Mouse (Mus musculus): ENCODE data around the gene Ric1. TPM values are rescaled to one million over a fixed set of nuclear protein-coding genes. Genes with fewer than 3 reads are reported as not detected.

Ric1 gene
- total and polyA plus RNA-seq, 3 experiments, result 9.2 to 20.6 (median 16.9) TPM

DNA sequence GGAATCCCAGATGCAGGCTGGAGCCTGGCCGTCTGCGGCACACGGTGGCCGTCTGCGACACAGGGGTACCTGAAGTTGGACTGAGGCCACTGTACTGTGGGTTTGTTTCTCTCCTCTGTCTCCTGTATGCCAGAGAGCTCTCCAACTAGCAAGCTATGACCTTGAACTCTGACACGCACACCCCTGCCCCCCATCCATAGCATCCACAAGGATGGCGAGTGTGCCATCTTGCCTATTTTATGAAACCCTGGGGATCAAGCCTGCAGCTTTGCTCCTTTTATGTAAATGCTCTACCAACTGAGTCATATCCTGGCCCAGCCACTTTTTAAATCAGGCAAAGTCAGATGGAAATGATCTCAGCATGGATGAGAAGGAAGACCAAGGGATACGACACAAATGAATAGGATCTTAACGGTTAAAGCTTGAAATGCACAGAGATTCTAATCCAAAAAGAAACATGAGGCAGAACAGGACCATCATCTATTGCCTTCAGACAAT lies 131.7 kb downstream of the Ric1 start:
- Histone ChIP-seq H3K27ac (no peak overlapping the region), H3K36me3 (ENCODE audit: control insufficient read depth, insufficient read depth, low read length) (no peaks in the 10 kb centered on the region), H3K4me1 (ENCODE audit: control insufficient read depth, insufficient read depth, low read length) (no peaks in the 10 kb centered on the region), H3K9ac (ENCODE audit: low read depth, low read length) (no peak overlapping the region), H3K4me3 (no peak overlapping the region), H3K27me3 (ENCODE audit: control insufficient read depth, insufficient read depth, low read length) (no peaks in the 10 kb centered on the region), H3K79me2 (replicated peaks; ENCODE audit: control insufficient read depth, insufficient read depth, low read length) (no peaks in the 10 kb centered on the region)
- DNase-seq, result no peak
- WGBS, result 68% methylated on average over 9 of the region's 9 CpGs
- intact Hi-C loops (cut with DNase I), result no loop called here
- TF ChIP-seq EP300 (IDR thresholded peaks at IDR 0.05; ENCODE audit: insufficient read depth, low read depth, low read length) (no peak), CTCF (IDR thresholded peaks at IDR 0.05) (no peak), POLR2A (IDR thresholded peaks at IDR 0.05; ENCODE audit: insufficient read depth, low read depth, low read length) (no peak)

DNA sequence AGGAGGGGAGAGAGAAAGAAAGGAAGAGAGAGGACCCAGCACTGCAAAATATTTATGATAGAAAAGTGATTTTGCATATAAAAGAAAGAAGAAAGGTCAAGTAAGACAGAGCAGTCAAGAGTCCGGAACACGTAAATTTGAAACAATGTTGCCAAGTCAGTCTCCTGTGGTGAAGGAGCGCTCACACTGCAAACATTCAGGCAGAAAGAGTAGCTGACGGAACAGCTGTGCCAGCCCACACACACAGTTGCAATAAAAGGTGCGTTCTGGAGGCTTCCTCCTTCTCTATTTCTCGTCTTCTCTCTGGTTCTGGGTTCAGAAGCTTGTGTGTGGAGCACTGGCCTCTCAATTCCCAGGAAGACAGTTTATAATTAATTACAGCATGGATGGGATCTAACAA lies 133.1 kb downstream of the Ric1 start:
- Histone ChIP-seq H3K79me2 (replicated peaks; ENCODE audit: control insufficient read depth, insufficient read depth, low read length) (no peaks in the 10 kb centered on the region), H3K4me3 (no peak overlapping the region), H3K27me3 (ENCODE audit: control insufficient read depth, insufficient read depth, low read length) (no peaks in the 10 kb centered on the region), H3K27ac (no peak overlapping the region), H3K4me1 (ENCODE audit: control insufficient read depth, insufficient read depth, low read length) (no peaks in the 10 kb centered on the region), H3K36me3 (ENCODE audit: control insufficient read depth, insufficient read depth, low read length) (no peaks in the 10 kb centered on the region), H3K9ac (ENCODE audit: low read depth, low read length) (no peak overlapping the region)
- DNase-seq, result no peak
- intact Hi-C loops (cut with DNase I), result no loop called here
- WGBS, result 71% methylated on average over 6 of the region's 6 CpGs
- TF ChIP-seq POLR2A (IDR thresholded peaks at IDR 0.05; ENCODE audit: insufficient read depth, low read depth, low read length) (no peak), CTCF (IDR thresholded peaks at IDR 0.05) (no peak), EP300 (IDR thresholded peaks at IDR 0.05; ENCODE audit: insufficient read depth, low read depth, low read length) (no peak)

DNA sequence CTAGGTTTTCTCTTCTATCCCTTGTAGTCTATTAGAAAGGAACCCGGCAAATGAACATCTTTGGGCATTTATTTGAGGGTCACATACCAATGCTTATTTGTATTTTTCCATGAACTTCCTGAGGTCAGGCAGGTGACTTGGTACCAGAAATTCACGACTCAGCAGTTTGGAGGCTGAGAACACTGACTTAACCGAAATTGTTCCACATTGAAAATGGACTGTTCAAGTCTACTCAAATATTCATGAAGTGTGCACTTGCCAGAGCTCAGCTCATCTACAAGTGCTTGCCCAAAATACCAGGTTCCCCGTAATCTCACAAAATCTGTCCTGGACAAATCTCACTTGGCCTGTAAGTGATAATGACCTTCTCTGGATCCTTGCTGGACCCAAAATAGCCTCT lies 133.9 kb downstream of the Ric1 start:
- H3K4me3 ChIP-seq, result no peak overlapping the region
- no peaks in the 10 kb centered on the region for H3K27me3 ChIP-seq (ENCODE audit: control insufficient read depth, insufficient read depth, low read length)
- no peak overlapping the region for H3K27ac ChIP-seq
- DNase-seq, result no peak
- no peaks in the 10 kb centered on the region for H3K4me1 ChIP-seq (ENCODE audit: control insufficient read depth, insufficient read depth, low read length)
- intact Hi-C loops (cut with DNase I), result no loop called here
- H3K36me3 ChIP-seq (ENCODE audit: control insufficient read depth, insufficient read depth, low read length), result no peaks in the 10 kb centered on the region
- 77% methylated on average over 4 of the region's 4 CpGs for WGBS
- TF ChIP-seq EP300 (IDR thresholded peaks at IDR 0.05; ENCODE audit: insufficient read depth, low read depth, low read length) (no peak), CTCF (IDR thresholded peaks at IDR 0.05) (no peak), POLR2A (IDR thresholded peaks at IDR 0.05; ENCODE audit: insufficient read depth, low read depth, low read length) (no peak)
- no peaks in the 10 kb centered on the region for H3K79me2 ChIP-seq (replicated peaks; ENCODE audit: control insufficient read depth, insufficient read depth, low read length)
- no peak overlapping the region for H3K9ac ChIP-seq (ENCODE audit: low read depth, low read length)

Other genes starting within 250 kb of the Ric1 start
- under 1 TPM in 1 of 2 experiments, not detected in 1; 0.73 TPM for gene Insl6, start 196.9 kb upstream of the Ric1 start, total RNA-seq (2021)
- 0.26 and 0.39 TPM in 2 replicates for gene Insl6, start 196.9 kb upstream of the Ric1 start, polyA plus RNA-seq (2012; rRNA removed)
- gene Rln1, start 187.6 kb upstream of the Ric1 start, total RNA-seq (2021), result not detected
- gene Rln1, start 187.6 kb upstream of the Ric1 start, polyA plus RNA-seq (2012; rRNA removed), result not detected in 2 replicates
- gene Plgrkt, start 154.9 kb upstream of the Ric1 start, total RNA-seq (2021), result 10 to 100 TPM; 22.9 to 28.1 TPM
- gene Plgrkt, start 154.9 kb upstream of the Ric1 start, polyA plus RNA-seq (2012; rRNA removed), result 29.9 and 36.4 TPM in 2 replicates
- 1 to 10 TPM; 1.8 to 5.4 TPM for gene Cd274, start 154.8 kb upstream of the Ric1 start, total RNA-seq (2021)
- gene Cd274, start 154.8 kb upstream of the Ric1 start, polyA plus RNA-seq (2012; rRNA removed), result 4.3 and 5.2 TPM in 2 replicates
- not detected for gene Pdcd1lg2, start 111.4 kb upstream of the Ric1 start, total RNA-seq (2021)
- gene Pdcd1lg2, start 111.4 kb upstream of the Ric1 start, polyA plus RNA-seq (2012; rRNA removed), result 0.14 TPM in 1 of 2 replicates, not detected in the other
- 10 to 100 TPM in 1 of 2 experiments, 1 to 10 TPM in 1; 8.9 to 10.5 TPM for gene Ermp1, start 126.1 kb downstream of the Ric1 start, total RNA-seq (2021)
- gene Ermp1, start 126.1 kb downstream of the Ric1 start, polyA plus RNA-seq (2012; rRNA removed), result 6.5 and 12.0 TPM in 2 replicates
- gene Mlana, start 175.5 kb downstream of the Ric1 start, total RNA-seq (2021), result 1 to 10 TPM in 1 of 2 experiments, under 1 TPM in 1; 0.59 to 1.4 TPM
- gene Mlana, start 175.5 kb downstream of the Ric1 start, polyA plus RNA-seq (2012; rRNA removed), result 3.9 and 4.2 TPM in 2 replicates

All from heart, adult 2 months (tissue).